Mouse (Mus musculus) B cell, adult (primary cell): ENCODE results near the gene Zfp119a. TPM values are rescaled to one million over a fixed set of nuclear protein-coding genes. Genes with fewer than 3 reads are reported as not detected.

Source experiments
- total RNA-seq: library from RNA; stranded (reverse); gene quantifications from 4 replicates; pipeline ENCODE4 v1.2.4, GENCODE M21; 2023; ENCODE audit not compliant: inconsistent age

Zfp119a gene
- total RNA-seq: 10.3 to 12.7 TPM (median 11.5 TPM) in 4 replicates

DNA sequence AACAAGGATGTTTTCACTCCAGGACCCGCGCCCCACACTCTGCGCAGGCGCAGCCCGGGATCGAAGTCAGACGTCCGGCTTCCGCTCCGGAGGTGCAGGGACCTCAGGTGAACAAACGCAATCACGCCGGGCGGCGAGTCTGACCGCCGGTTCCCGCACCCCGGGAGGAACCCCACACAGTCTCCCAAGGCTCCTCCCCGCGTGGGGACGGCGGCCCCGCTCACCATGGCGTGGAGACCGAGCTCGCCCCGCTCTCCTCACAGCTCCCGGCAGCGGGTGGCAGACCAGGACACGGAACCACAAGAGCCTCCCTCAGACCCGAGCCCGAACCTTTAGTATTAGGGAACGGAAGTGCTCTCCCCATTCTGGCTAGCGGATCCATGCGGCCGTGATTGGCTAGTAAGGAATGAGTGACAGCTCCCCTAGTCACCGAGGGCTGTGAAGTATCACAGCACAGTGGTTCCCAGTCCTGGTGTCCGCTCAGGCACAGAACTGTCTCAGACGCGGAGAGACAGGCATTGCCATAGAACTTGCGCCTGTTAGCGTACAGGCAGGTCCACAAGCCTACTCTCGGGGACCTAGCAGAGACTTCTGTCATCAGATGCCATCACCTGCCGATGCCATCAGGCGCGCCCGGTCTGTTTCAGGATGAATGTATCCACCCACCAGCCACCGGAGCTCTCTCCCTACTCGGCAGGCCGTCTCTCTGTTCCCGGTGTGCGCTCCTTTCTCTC lies at the start of gene Zfp119a:
Gene Zfp119a (minus strand): TSS at position 295 of the 734 bp plus-strand sequence.

Other genes with a start within 250 kb of the Zfp119a start
- gene Pot1b, start 166.3 kb downstream of the Zfp119a start, total RNA-seq: 32.3 to 43.3 TPM (median 36.8 TPM) in 4 replicates
- gene Adgre4, start 128.9 kb downstream of the Zfp119a start, total RNA-seq: 0.93 to 2.1 TPM (median 1.7 TPM) in 4 replicates
- 18.4 to 20.2 TPM (median 19.7 TPM) in 4 replicates for gene Zfp959, start 13.2 kb upstream of the Zfp119a start, total RNA-seq
- 4.9 to 7.1 TPM (median 6.0 TPM) in 4 replicates for gene Zfp119b, start 70.6 kb upstream of the Zfp119a start, total RNA-seq
- gene Ebi3, start 73.7 kb upstream of the Zfp119a start, total RNA-seq: 12.9 to 16.7 TPM (median 15.2 TPM) in 4 replicates
- 39.6 to 52.9 TPM (median 46.2 TPM) in 4 replicates for gene Yju2, start 80.2 kb upstream of the Zfp119a start, total RNA-seq
- gene Shd, start 91.5 kb upstream of the Zfp119a start, total RNA-seq: 0.74 to 2.0 TPM (median 1.6 TPM) in 4 replicates
- gene Fsd1, start 107.6 kb upstream of the Zfp119a start, total RNA-seq: not detected in 4 replicates
- 0.42 to 0.81 TPM (median 0.61 TPM) in 3 of 4 replicates, not detected in the other for gene Stap2, start 126.7 kb upstream of the Zfp119a start, total RNA-seq
- 56.8 to 63.5 TPM (median 62.7 TPM) in 4 replicates for gene Mpnd, start 126.8 kb upstream of the Zfp119a start, total RNA-seq
- gene Sh3gl1, start 157.7 kb upstream of the Zfp119a start, total RNA-seq: 86.0 to 87.5 TPM (median 87.0 TPM) in 4 replicates
- gene Chaf1a, start 161.5 kb upstream of the Zfp119a start, total RNA-seq: 3.1 to 4.3 TPM (median 3.7 TPM) in 4 replicates
- gene Ubxn6, start 196.1 kb upstream of the Zfp119a start, total RNA-seq: 69.0 to 71.9 TPM (median 71.0 TPM) in 4 replicates
- gene Hdgfl2, start 200.7 kb upstream of the Zfp119a start, total RNA-seq: 102 to 112 TPM (median 107 TPM) in 4 replicates
- not detected in 4 replicates for gene Plin4, start 230.9 kb upstream of the Zfp119a start, total RNA-seq
- not detected in 4 replicates for gene Plin5, start 238.7 kb upstream of the Zfp119a start, total RNA-seq
- gene Lrg1, start 243.1 kb upstream of the Zfp119a start, total RNA-seq: not detected in 4 replicates